Mouse (Mus musculus): ENCODE measurements around the gene Necab2.

Gene Necab2

DNA sequence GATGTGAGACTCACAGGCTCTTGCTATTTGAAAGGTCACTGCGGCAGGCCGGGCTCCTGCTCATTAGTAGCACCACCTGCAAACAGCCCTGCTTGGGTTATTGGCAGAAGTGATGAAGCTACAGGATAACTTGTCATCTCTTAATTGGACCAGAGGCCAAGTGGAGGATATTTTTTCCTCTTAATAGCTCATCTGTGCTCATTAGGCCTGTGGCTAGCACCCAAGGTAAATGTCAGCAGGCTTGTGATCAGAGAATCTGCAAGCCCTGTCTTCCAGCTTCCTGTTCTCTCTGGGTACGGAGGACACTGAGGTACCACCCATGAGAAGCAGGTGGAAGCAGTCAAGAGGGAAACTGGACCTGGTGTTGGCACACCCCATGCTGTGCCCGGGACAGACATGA is 4.6 kb downstream of the Necab2 start:
- no peak for DNase-seq (ENCODE audit: low read depth, low spot score)

GRCm38 (mm10) chr8:119452919-119453318 is 6.4 kb downstream of the Necab2 start:
- DNase-seq (ENCODE audit: low read depth, low spot score), result no peak

- DNase-seq (ENCODE audit: low read depth, low spot score), result no peak
These were observed 9.5 kb downstream of the Necab2 start for GRCm38 (mm10) chr8:119456045-119456444.

GRCm38 (mm10) chr8:119459724-119460123 is 13.2 kb downstream of the Necab2 start:
- DNase-seq (ENCODE audit: low read depth, low spot score), result peak; percentile 63

DNA sequence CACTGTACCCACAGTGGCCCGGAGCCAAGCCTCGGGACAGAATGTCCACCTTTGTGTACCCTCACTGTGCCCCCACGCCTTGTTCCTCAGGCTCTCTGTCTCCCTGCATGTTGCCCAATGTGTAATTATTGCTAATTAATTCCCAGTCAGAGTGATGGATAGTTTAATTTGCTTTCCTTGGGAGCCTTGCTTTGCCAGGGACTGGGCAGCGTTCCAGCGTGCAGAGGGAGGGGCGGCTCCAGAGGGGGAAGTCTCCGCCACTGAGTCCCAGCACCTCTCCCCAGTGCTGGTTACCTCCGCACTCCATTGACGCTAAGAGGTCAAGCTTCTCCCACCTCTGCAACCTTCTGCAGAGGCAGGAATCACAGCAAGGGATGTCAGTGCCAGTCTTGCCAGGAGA is 14.8 kb downstream of the Necab2 start:
- DNase-seq (ENCODE audit: low read depth, low spot score), result peak; percentile 40

GRCm38 (mm10) chr8:119463709-119464108 is 17.2 kb downstream of the Necab2 start:
- DNase-seq (ENCODE audit: low read depth, low spot score), result peak; percentile 38

GRCm38 (mm10) chr8:119466105-119466504 is 19.6 kb downstream of the Necab2 start:
- peak; percentile 87 for DNase-seq (ENCODE audit: low read depth, low spot score)

DNA sequence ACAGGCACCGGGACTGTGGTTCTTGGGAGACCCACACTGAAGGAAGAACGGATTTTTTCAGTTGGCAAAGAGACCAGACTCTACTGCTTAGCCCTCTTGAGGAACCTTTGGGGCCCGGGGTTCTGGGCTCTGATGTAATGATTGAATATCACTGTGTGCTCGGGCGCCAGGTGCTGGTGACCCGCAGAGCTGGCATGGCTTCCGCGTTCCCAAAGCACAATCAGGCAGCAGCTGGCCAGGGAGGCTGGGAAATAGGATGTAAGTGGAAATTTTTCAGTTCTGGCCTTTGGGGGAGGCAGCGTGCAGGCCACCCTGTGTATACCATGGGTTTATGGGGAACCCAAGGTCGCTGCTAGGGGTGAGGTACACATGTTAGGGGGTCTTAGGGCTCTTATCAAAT is 20.3 kb downstream of the Necab2 start:
- DNase-seq (ENCODE audit: low read depth, low spot score), result no peak

- DNase-seq (ENCODE audit: low read depth, low spot score), result no peak
These were observed 21.6 kb downstream of the Necab2 start for GRCm38 (mm10) chr8:119468091-119468490.

DNA sequence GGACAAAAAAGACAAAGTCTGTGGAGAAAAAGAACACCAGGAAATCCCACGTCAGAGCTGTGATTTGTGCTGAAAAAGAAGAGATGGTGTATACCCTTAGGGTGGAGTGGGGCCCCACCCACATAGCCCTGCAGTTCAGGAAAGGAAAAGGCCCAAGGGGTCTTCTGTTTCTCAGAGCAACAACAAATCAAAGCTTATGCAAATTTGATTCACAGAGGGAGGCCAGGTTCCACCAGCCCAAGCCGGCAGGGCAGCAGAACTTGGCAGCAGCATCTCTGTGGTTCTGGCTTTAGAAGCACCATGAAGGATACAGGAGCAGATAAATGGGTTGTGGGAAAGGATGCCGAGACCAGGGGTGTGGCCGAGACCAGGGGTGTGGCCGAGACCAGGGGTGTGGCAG is 32.2 kb downstream of the Necab2 start:
- DNase-seq (ENCODE audit: low read depth, low spot score), result no peak

GRCm38 (mm10) chr8:119484145-119484896 is 37.8 kb downstream of the Necab2 start:
- DNase-seq (ENCODE audit: low read depth, low spot score), result no peak

DNA sequence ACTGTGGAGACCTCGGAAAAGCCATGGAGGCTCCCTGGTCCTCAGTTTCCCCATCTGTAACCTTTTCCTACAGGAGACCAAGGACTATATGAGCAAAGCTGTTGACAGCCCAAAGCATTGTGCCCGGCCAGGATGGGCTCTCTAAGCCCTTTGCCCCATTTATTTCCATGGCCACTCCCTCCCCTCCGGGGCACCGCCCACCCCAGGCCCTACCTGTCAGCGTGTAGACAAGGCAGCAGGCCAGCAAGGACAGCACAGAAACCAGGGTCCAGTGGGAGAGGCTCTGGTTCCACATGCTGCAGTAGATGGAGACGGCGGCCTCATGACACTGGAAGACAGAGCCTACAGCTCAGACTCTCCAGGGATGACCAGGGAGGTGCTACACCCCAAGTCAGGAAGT is 40.6 kb downstream of the Necab2 start:
- DNase-seq (ENCODE audit: low read depth, low spot score), result no peak

GRCm38 (mm10) chr8:119496848-119497247 is 50.3 kb downstream of the Necab2 start:
- DNase-seq (ENCODE audit: low read depth, low spot score), result peak; percentile 43

DNA sequence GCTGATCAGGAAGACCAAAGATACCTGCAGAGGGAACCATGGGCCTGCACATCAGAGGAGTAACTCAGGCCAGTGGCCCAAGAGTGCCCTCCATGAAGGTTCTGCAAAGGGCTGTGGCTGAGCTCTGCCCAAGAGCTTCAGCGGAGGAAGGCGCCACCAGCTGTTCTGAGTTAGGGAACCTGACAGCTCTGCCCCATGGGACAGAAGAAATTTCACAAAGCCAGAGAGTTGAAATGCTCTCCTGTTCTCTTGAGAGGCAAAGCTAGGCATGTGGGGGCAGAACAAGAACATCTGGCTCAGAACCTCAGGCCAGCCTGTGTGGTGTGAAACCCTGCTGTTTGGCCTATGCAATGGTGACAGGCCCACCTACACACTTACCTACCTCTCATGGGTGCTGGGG is 53.3 kb downstream of the Necab2 start:
- DNase-seq (ENCODE audit: low read depth, low spot score), result no peak

DNA sequence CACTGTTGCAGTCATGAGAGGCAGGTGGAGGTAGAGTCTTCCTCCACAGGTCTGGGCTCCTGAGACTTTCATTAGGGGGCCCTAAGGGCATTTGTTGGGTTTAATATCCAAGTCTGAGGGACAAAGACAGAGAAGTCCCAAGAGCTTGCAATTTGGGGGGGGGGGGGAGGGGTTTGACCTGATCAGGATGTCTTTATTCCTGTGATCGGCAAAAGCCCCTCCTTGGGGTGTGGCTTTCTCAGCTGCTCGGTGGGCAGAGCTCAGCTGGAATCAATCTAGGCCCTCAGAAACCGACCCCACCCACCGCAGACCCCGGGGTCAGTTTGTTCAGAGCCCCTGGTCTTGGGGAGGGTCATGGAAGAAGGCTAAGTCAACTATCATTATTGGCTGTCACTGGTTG is 55.1 kb downstream of the Necab2 start, which contains the start of gene Slc38a8:
Slc38a8 (minus strand) TSS at position 101 of the 400 bp plus-strand sequence.
- no peak for DNase-seq (ENCODE audit: low read depth, low spot score)

DNA sequence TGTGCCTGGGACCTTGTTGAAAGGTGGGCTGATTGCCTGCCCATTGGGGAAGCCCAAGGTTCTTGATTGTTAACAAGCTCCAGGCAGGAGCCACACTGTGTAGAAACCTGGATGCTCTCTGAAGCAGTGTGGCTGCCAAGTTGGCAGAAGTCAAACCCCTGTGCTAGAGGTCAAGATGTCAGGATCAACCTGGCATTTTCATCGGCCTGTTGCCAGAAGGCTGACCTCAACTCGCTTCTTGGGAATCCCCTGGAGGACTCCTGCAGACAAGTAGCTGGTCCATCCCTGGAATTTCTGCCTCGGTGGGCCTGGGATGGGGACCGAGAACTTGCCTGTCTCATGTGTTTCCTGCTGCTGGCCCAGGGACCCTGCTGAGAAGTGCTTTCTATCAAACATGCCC is 55.6 kb downstream of the Necab2 start:
- DNase-seq (ENCODE audit: low read depth, low spot score), result no peak

- no peak for DNase-seq (ENCODE audit: low read depth, low spot score)
These were observed 56.8 kb downstream of the Necab2 start for GRCm38 (mm10) chr8:119503191-119503767.

DNA sequence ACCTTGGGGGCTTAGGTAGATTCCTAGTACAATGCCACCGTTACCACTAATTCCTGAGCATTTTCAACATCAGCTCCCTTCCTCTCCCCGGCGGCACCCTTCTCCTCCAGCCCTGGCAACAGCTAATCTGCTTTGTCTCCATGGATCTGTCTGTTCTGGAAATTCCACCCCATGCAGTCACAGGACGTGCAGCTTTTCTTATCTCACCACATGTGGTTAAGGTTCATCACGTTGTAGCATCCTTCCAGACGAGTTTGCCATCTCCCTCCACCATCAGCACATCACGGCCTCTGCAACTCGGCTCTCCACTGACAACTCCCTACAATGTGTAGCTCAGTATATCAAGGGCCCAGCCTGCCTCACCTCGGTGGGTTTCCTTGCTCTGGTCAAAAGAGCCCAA is 59.0 kb downstream of the Necab2 start:
- peak; percentile 40 for DNase-seq (ENCODE audit: low read depth, low spot score)

- DNase-seq (ENCODE audit: low read depth, low spot score), result no peak
These were observed 59.6 kb downstream of the Necab2 start for GRCm38 (mm10) chr8:119506106-119506505.

- DNase-seq (ENCODE audit: low read depth, low spot score), result no peak
These were observed 64.0 kb downstream of the Necab2 start for GRCm38 (mm10) chr8:119510471-119510870.

DNA sequence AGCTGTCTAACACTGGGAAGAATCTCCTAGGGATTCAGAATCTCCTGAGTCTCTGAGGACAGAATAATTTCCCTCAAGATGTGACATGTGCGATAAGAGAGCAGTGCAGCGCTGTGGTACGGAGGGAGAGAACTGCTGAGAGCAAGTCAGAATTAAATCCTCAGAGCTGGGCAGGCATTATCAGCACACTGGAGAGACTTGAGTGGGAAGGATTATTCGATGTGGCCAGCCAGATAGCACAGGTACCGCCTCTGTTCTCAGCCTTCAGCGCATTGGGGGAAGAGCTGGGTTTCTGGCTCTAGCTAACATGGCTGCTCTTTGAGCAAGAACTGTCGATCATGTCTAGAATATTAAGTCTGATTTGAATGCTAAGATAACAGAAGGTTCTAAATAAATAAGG is 65.2 kb downstream of the Necab2 start:
- peak; percentile 30 for DNase-seq (ENCODE audit: low read depth, low spot score)

DNA sequence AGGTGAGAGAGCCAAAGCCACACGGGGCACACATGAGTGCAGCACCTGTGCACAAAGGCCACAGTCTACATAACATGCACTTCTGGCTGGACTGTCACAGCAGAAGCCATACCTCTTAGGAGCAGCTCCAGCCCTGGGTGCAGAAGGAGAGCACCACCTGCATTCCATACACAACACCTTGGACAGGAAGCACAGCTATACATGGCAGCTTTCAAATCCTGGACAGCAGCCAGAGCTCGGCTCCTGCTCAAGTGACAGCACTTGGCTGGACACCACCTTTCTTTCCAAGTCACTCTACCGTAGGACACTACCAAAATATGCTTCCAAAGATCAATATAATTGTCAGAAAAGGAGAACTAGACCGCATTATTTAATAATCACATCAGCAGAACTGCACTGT is 66.9 kb downstream of the Necab2 start:
- peak; percentile 77 for DNase-seq (ENCODE audit: low read depth, low spot score)

GRCm38 (mm10) chr8:119514940-119515339 is 68.4 kb downstream of the Necab2 start:
- DNase-seq (ENCODE audit: low read depth, low spot score), result no peak
